Comparison of ENCODE assay signal across 12 mouse cellular contexts in the genomic region with DNA sequence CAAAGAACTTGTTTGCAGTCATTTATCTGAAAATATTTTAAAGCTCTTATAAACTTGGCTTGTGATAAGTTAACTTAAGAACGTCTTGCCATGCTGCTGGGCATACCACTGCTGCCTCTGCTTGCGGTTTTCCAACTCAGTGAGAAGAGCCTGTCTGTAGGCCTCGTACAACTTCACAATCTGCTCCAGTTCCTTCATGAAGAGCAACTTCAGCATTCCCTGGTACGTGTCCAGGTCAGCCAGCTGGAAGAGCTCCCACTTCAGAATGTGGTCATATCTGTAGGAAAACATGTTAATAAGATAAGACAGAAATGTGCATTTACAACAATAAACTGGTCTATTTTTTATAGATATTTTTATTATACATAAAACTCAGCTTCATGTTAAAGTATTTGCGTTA. TPM values are rescaled to one million over a fixed set of nuclear protein-coding genes. Genes with fewer than 3 reads are reported as not detected.
DNase-seq lines count a peak whose midpoint lies in the region; ATAC-seq and TF ChIP-seq lines count a peak whose summit lies in the region.
"Had no signal": no experiment of that assay in that cellular context is flagged by ENCODE, and none has a peak within 500 bp of the region (broad histone marks: within the 10 kb centered on the region; RNA-seq: fewer than 3 reads in every experiment).

No protein-coding gene starts in this region.

- H3K27me3 ChIP-seq in kidney, postnatal 0 days (ENCODE audit: insufficient read depth, low read length) = no peaks in the 10 kb centered on the region
- no peaks in the 10 kb centered on the region for H3K27me3 ChIP-seq in kidney, embryonic 14.5 days (ENCODE audit: control insufficient read depth, insufficient read depth, low read length)
- H3K27me3 ChIP-seq in heart, embryonic 14.5 days (ENCODE audit: control insufficient read depth, insufficient read depth, low read length) = no peaks in the 10 kb centered on the region
- H3K27me3 ChIP-seq: hindbrain, embryonic 15.5 days; megakaryocyte, embryonic 14.5 days had no signal

- 66% methylated on average over 5 of the region's 5 CpGs for WGBS in kidney, postnatal 0 days
- 85% methylated on average over 5 of the region's 5 CpGs for WGBS in kidney, embryonic 14.5 days
- WGBS in heart, embryonic 14.5 days = 28% methylated on average over 5 of the region's 5 CpGs

- no peak overlapping the region for H3K9ac ChIP-seq in kidney, postnatal 0 days (ENCODE audit: low read depth, low read length)
- no peak overlapping the region for H3K9ac ChIP-seq in kidney, embryonic 14.5 days (ENCODE audit: low read depth, low read length)
- H3K9ac ChIP-seq in heart, embryonic 14.5 days (ENCODE audit: low read length) = no peak overlapping the region
- H3K9ac ChIP-seq: hindbrain, embryonic 15.5 days had no signal

- peaks cover 44% of the 10 kb centered on the region for H3K36me3 ChIP-seq in kidney, postnatal 0 days (ENCODE audit: insufficient read depth, low read length)
- H3K36me3 ChIP-seq in kidney, embryonic 14.5 days (ENCODE audit: control insufficient read depth, insufficient read depth, low read length) = peaks cover 73% of the 10 kb centered on the region
- peaks cover 91% of the 10 kb centered on the region for H3K36me3 ChIP-seq in heart, embryonic 14.5 days (ENCODE audit: control insufficient read depth, insufficient read depth, low read length)

- H3K9me3 ChIP-seq in kidney, postnatal 0 days (replicated peaks; ENCODE audit: low read length) = no peaks in the 10 kb centered on the region
- no peaks in the 10 kb centered on the region for H3K9me3 ChIP-seq in kidney, embryonic 14.5 days (ENCODE audit: control insufficient read depth, low read length)
- H3K9me3 ChIP-seq in heart, embryonic 14.5 days (ENCODE audit: control insufficient read depth, low read length) = no peaks in the 10 kb centered on the region
- H3K9me3 ChIP-seq: hindbrain, embryonic 15.5 days; megakaryocyte, embryonic 14.5 days had no signal

- TF ChIP-seq CTCF in kidney, postnatal 0 days (IDR thresholded peaks at IDR 0.05; ENCODE audit: low read depth) = no peak

- DNase-seq in kidney, postnatal 0 days (ENCODE audit: low spot score) = peak; percentile 67
- DNase-seq in heart, postnatal 4 days = peak; percentile 68
- DNase-seq in lung, postnatal 25 days (ENCODE audit: low spot score) = peak; percentile 44
- no peak for DNase-seq in cerebellum, adult 9-11 months
- DNase-seq in natural killer cell, adult 2 months (ENCODE audit: low spot score in 2 of 2) = no peak
- no peak for DNase-seq in urinary bladder, postnatal 25 days (ENCODE audit: low spot score)

- no peak overlapping the region for H3K4me3 ChIP-seq in kidney, postnatal 0 days (replicated peaks; ENCODE audit: low read depth, low read length)
- H3K4me3 ChIP-seq in kidney, embryonic 14.5 days (ENCODE audit: low read length) = no peak overlapping the region
- H3K4me3 ChIP-seq in heart, embryonic 14.5 days (ENCODE audit: control insufficient read depth in 1 of 2, insufficient read depth in 1 of 2, low read depth in 1 of 2, low read length in 2 of 2) = no peak overlapping the region
- H3K4me3 ChIP-seq: hindbrain, embryonic 15.5 days; layer of hippocampus, adult 2 months; megakaryocyte, embryonic 14.5 days; myocyte had no signal

- no peak overlapping the region for H3K27ac ChIP-seq in kidney, postnatal 0 days
- H3K27ac ChIP-seq in kidney, embryonic 14.5 days (ENCODE audit: low read depth, low read length) = no peak overlapping the region
- H3K27ac ChIP-seq in heart, embryonic 14.5 days (replicated peaks in 1 of 2; ENCODE audit: control insufficient read depth in 1 of 2, insufficient read depth in 1 of 2, low read depth in 2 of 2, low read length in 2 of 2) = peak overlapping the region; percentile 47 to 54; a peak in 3 of 4 replicates
- H3K27ac ChIP-seq: hindbrain, embryonic 15.5 days; layer of hippocampus, adult 2 months had no signal

- no peak for ATAC-seq in kidney, postnatal 0 days (replicated peaks; ENCODE audit: low FRiP score, low read depth)
- no peak for ATAC-seq in kidney, embryonic 14.5 days (ENCODE audit: low FRiP score, low TSS enrichment)
- ATAC-seq in heart, embryonic 14.5 days (ENCODE audit: insufficient number of reproducible peaks, insufficient read depth, low FRiP score, low read depth) = no peak

- no peaks in the 10 kb centered on the region for H3K4me1 ChIP-seq in kidney, postnatal 0 days (replicated peaks; ENCODE audit: insufficient read depth, low read length)
- no peaks in the 10 kb centered on the region for H3K4me1 ChIP-seq in kidney, embryonic 14.5 days (ENCODE audit: control insufficient read depth, insufficient read depth, low read length)
- peaks cover 2 to 14% of the 10 kb centered on the region in 2 experiments; a peak in 3 of 4 replicates for H3K4me1 ChIP-seq in heart, embryonic 14.5 days (ENCODE audit: control insufficient read depth in 2 of 2, insufficient read depth in 2 of 2, low read length in 2 of 2)
- H3K4me1 ChIP-seq: hindbrain, embryonic 15.5 days had no signal

- no peak overlapping the region for H3K4me2 ChIP-seq in kidney, postnatal 0 days (ENCODE audit: low read length)
- no peak overlapping the region for H3K4me2 ChIP-seq in kidney, embryonic 14.5 days (replicated peaks; ENCODE audit: low read depth, low read length)
- H3K4me2 ChIP-seq in heart, embryonic 14.5 days (ENCODE audit: low read length) = no peak overlapping the region
- H3K4me2 ChIP-seq: hindbrain, embryonic 15.5 days had no signal

RNA-seq across cellular contexts. Expression of a gene that starts 20.7 kb away (rescaled TPM):
- 8.5 and 9.8 TPM in 2 replicates for polyA plus RNA-seq in kidney, postnatal 0 days (2015; fragmentation: Nextera tagmentation; extraction: Ambion mirVana)
- polyA plus RNA-seq in kidney, embryonic 14.5 days (2014; fragmentation: Nextera tagmentation; extraction: Ambion mirVana) = 10.0 and 10.8 TPM in 2 replicates
- 7.9 and 8.2 TPM in 2 replicates for polyA plus RNA-seq in heart, embryonic 14.5 days (2014; fragmentation: Nextera tagmentation; extraction: Ambion mirVana)
- 10 to 100 TPM; 38.7 to 39.1 TPM for total RNA-seq in heart, postnatal 4 days (2021)

Comparison
In these comparisons a context has a peak if more than half of its experiments do, and no peak if none do; other contexts are left out.
1. DNase-seq: peak in kidney, postnatal 0 days (single experiment), heart, postnatal 4 days (single experiment) and lung, postnatal 25 days (single experiment); none in cerebellum, adult 9-11 months (single experiment), natural killer cell, adult 2 months (0 of 2) and urinary bladder, postnatal 25 days (single experiment).
2. H3K27ac ChIP-seq: peak in heart, embryonic 14.5 days (2 of 2); none in kidney, postnatal 0 days (single experiment) and kidney, embryonic 14.5 days (single experiment).